Mouse (Mus musculus) megakaryocyte-erythroid progenitor cell, adult 5-6 weeks (primary cell): ENCODE data around the gene Slc20a1. TPM values are rescaled to one million over a fixed set of nuclear protein-coding genes. Genes with fewer than 3 reads are reported as not detected.
A peak's percentile ranks its signal among the peaks of the same experiment; 100 is the strongest.

ENCODE experiments used
- ATAC-seq: replicated peaks from 2 replicates; pipeline ENCODE4 v1.8.0; 2016; ENCODE audit warnings: mild to moderate bottlenecking, inconsistent platforms; ENCODE audit not compliant: severe bottlenecking, poor library complexity, low FRiP score, low TSS enrichment
- total RNA-seq, 2 experiments: library from RNA; stranded (forward) in 1 of 2; stranded (reverse) in 1 of 2; fragments of 200-1000, 215-1000 nt in 1 of 2; fragments of >200 nt in 1 of 2; fragmentation: Nextera tagmentation in 1 of 2; gene quantifications; 2 replicates each; pipeline ENCODE4 v1.2.3; 2014 to 2017

Slc20a1 gene
- total RNA-seq, 2 experiments from 2014 or later = 105 to 180 TPM

- ATAC-seq = no peak
Observed at GRCm38 (mm10) chr2:129224178-129224577, 25.6 kb downstream of the Slc20a1 start.

- ATAC-seq = no peak
Observed at GRCm38 (mm10) chr2:129225251-129225819, 26.8 kb downstream of the Slc20a1 start.

GRCm38 (mm10) chr2:129226296-129226851, 27.8 kb downstream of the Slc20a1 start:
- ATAC-seq = peak; percentile 91

GRCm38 (mm10) chr2:129227011-129227529, 28.5 kb downstream of the Slc20a1 start:
- ATAC-seq = no peak

- ATAC-seq = peak; percentile 88
Observed at GRCm38 (mm10) chr2:129227709-129228108, 29.1 kb downstream of the Slc20a1 start.

- no peak for ATAC-seq
Observed at GRCm38 (mm10) chr2:129228571-129228970, 30.0 kb downstream of the Slc20a1 start.

- no peak for ATAC-seq
Observed at GRCm38 (mm10) chr2:129229316-129229715, 30.8 kb downstream of the Slc20a1 start.

GRCm38 (mm10) chr2:129232023-129232422, 33.5 kb downstream of the Slc20a1 start:
- ATAC-seq = no peak

- ATAC-seq = no peak
Observed at GRCm38 (mm10) chr2:129232484-129232883, 33.9 kb downstream of the Slc20a1 start.

- ATAC-seq = no peak
Observed at GRCm38 (mm10) chr2:129233218-129233617, 34.7 kb downstream of the Slc20a1 start.

GRCm38 (mm10) chr2:129233803-129234477, 35.4 kb downstream of the Slc20a1 start:
- ATAC-seq = peak; percentile 93

GRCm38 (mm10) chr2:129234731-129235130, 36.2 kb downstream of the Slc20a1 start:
- ATAC-seq = no peak

GRCm38 (mm10) chr2:129236526-129236925, 38.0 kb downstream of the Slc20a1 start:
- ATAC-seq = no peak

- 0 out of 2 replicates have a peak, but pooled peaks have one; percentile 20 for ATAC-seq
Observed at GRCm38 (mm10) chr2:129240726-129241432, 42.3 kb downstream of the Slc20a1 start.

GRCm38 (mm10) chr2:129241845-129242833, 43.6 kb downstream of the Slc20a1 start:
- no peak for ATAC-seq

GRCm38 (mm10) chr2:129243005-129243404, 44.4 kb downstream of the Slc20a1 start:
- ATAC-seq = peak; percentile 75

- no peak for ATAC-seq
Observed at GRCm38 (mm10) chr2:129243786-129244185, 45.2 kb downstream of the Slc20a1 start.

GRCm38 (mm10) chr2:129244446-129245120, 46.0 kb downstream of the Slc20a1 start:
- ATAC-seq = no peak
